Mouse (Mus musculus): ENCODE data around the gene Rps29.
"Not testable (repeated sequence)": the region's sequence is repeated elsewhere in the genome, so short reads cannot be mapped to it uniquely, and the experiment has no call there.

Gene Rps29

GRCm38 (mm10) chr12:69177526-69177925 lies 18.5 kb upstream of the Rps29 start:
- no peak for DNase-seq (ENCODE audit: low read depth)

GRCm38 (mm10) chr12:69175975-69176374 lies 17.0 kb upstream of the Rps29 start:
- no peak for DNase-seq (ENCODE audit: low read depth)

GRCm38 (mm10) chr12:69171307-69171706 lies 12.3 kb upstream of the Rps29 start:
- DNase-seq (ENCODE audit: low read depth), result no peak

- peak; percentile 94 for DNase-seq (ENCODE audit: low read depth)
These were observed 9.6 kb upstream of the Rps29 start, which contains the start of gene Lrr1 for GRCm38 (mm10) chr12:69168461-69169106. TSS of gene Lrr1 (plus strand) at chr12:69168814.

GRCm38 (mm10) chr12:69167656-69168460 lies 8.9 kb upstream of the Rps29 start:
- no peak for DNase-seq (ENCODE audit: low read depth)

- DNase-seq (ENCODE audit: low read depth), result not testable (repeated sequence)
These were observed 8.0 kb upstream of the Rps29 start for GRCm38 (mm10) chr12:69166861-69167581.

GRCm38 (mm10) chr12:69164904-69165303 lies 5.9 kb upstream of the Rps29 start:
- peak; percentile 64 for DNase-seq (ENCODE audit: low read depth)

- not testable (repeated sequence) for DNase-seq (ENCODE audit: low read depth)
These were observed 4.6 kb upstream of the Rps29 start for GRCm38 (mm10) chr12:69163586-69163985.

GRCm38 (mm10) chr12:69160677-69161076 lies 1.7 kb upstream of the Rps29 start:
- DNase-seq (ENCODE audit: low read depth), result not testable (repeated sequence)

- DNase-seq (ENCODE audit: low read depth), result peak; percentile 97
These were observed 573 bp upstream of the Rps29 start for GRCm38 (mm10) chr12:69159578-69159940.

- no peak for DNase-seq (ENCODE audit: low read depth)
These were observed 621 bp downstream of the Rps29 start for GRCm38 (mm10) chr12:69158366-69158764.

- DNase-seq (ENCODE audit: low read depth), result no peak
These were observed 1.9 kb downstream of the Rps29 start for GRCm38 (mm10) chr12:69157107-69157506.

GRCm38 (mm10) chr12:69156436-69156835 lies 2.5 kb downstream of the Rps29 start:
- no peak for DNase-seq (ENCODE audit: low read depth)

GRCm38 (mm10) chr12:69155923-69156322 lies 3.1 kb downstream of the Rps29 start:
- no peak for DNase-seq (ENCODE audit: low read depth)

- DNase-seq (ENCODE audit: low read depth), result no peak
These were observed 8.9 kb downstream of the Rps29 start for GRCm38 (mm10) chr12:69150049-69150448.

- DNase-seq (ENCODE audit: low read depth), result no peak
These were observed 11.7 kb downstream of the Rps29 start for GRCm38 (mm10) chr12:69147166-69147735.

GRCm38 (mm10) chr12:69143460-69143859 lies 15.5 kb downstream of the Rps29 start:
- no peak for DNase-seq (ENCODE audit: low read depth)

GRCm38 (mm10) chr12:69139841-69140240 lies 19.1 kb downstream of the Rps29 start:
- DNase-seq (ENCODE audit: low read depth), result no peak

- DNase-seq (ENCODE audit: low read depth), result no peak
These were observed 19.8 kb downstream of the Rps29 start for GRCm38 (mm10) chr12:69139201-69139600.

- peak; percentile 50 for DNase-seq (ENCODE audit: low read depth)
These were observed 27.0 kb downstream of the Rps29 start for GRCm38 (mm10) chr12:69131981-69132380.

- no peak for DNase-seq (ENCODE audit: low read depth)
These were observed 27.7 kb downstream of the Rps29 start for GRCm38 (mm10) chr12:69131267-69131666.

GRCm38 (mm10) chr12:69130486-69130885 lies 28.5 kb downstream of the Rps29 start:
- DNase-seq (ENCODE audit: low read depth), result peak; percentile 22
